ENCODE assay signal across 8 mouse cellular contexts in the genomic region with DNA sequence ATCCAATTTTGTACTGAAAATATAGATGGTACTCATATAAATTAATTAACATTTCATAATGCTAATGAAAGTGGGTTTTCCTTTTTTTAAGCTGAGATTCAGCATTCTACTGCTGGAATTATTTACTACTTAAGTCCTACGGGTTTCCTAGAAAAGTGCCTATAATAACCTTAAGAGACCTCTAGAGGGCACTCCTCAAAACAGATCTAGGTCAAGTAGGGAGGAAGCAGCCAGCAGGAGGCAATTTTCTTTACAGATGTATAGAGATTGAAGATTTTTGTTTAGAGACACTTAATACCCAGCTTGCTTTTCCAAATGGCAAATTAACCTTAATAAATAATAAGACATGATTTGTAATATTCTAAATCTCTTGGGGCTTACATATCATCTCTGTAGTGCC.
A peak's percentile ranks its signal among the peaks of the same experiment; 100 is the strongest.
DNase-seq lines count a peak whose midpoint lies in the region; ATAC-seq and TF ChIP-seq lines count a peak whose summit lies in the region.
"Had no signal": no experiment of that assay in that cellular context is flagged by ENCODE, and none has a peak within 500 bp of the region (broad histone marks: within the 10 kb centered on the region; RNA-seq: fewer than 3 reads in every experiment).

No protein-coding gene starts in this region.

- no peak overlapping the region for H3K27ac ChIP-seq in kidney, postnatal 0 days

- TF ChIP-seq CTCF in kidney, postnatal 0 days (IDR thresholded peaks at IDR 0.05; ENCODE audit: low read depth), result peak; percentile 71

- no peak overlapping the region for H3K9ac ChIP-seq in kidney, postnatal 0 days (ENCODE audit: low read depth, low read length)

- ATAC-seq in kidney, postnatal 0 days (replicated peaks; ENCODE audit: low FRiP score, low read depth), result no peak

- DNase-seq in kidney, postnatal 0 days (ENCODE audit: low spot score), result peak; percentile 80
- DNase-seq in kidney, postnatal 25 days, result no peak
- peak; percentile 54 for DNase-seq in 416B (ENCODE audit: low read depth)
- DNase-seq in ES-CJ7 (ENCODE audit: low read depth, low spot score), result peak; percentile 34
- DNase-seq in fibroblast of lung, adult 2 months (ENCODE audit: low read depth), result peak; percentile 12
- no peak for DNase-seq in urinary bladder, postnatal 14 days (ENCODE audit: low spot score)
- DNase-seq in gastrocnemius, postnatal 4 days (ENCODE audit: low spot score in 2 of 2), result no peak
- DNase-seq: heart, adult 11 months had no signal

- H3K4me3 ChIP-seq in kidney, postnatal 0 days (replicated peaks; ENCODE audit: low read depth, low read length), result no peak overlapping the region

- no peaks in the 10 kb centered on the region for H3K27me3 ChIP-seq in kidney, postnatal 0 days (ENCODE audit: insufficient read depth, low read length)

- H3K4me2 ChIP-seq in kidney, postnatal 0 days (ENCODE audit: low read length), result no peak overlapping the region

- H3K9me3 ChIP-seq in kidney, postnatal 0 days (replicated peaks; ENCODE audit: low read length), result no peaks in the 10 kb centered on the region

- 21% methylated on average over 1 of the region's 1 CpGs for WGBS in kidney, postnatal 0 days

- H3K4me1 ChIP-seq in kidney, postnatal 0 days (replicated peaks; ENCODE audit: insufficient read depth, low read length), result no peaks in the 10 kb centered on the region

- H3K36me3 ChIP-seq in kidney, postnatal 0 days (ENCODE audit: insufficient read depth, low read length), result no peaks in the 10 kb centered on the region

Comparison
In these comparisons a context has a peak if more than half of its experiments do, and no peak if none do; other contexts are left out.
1. DNase-seq: peak in kidney, postnatal 0 days (single experiment), 416B (single experiment), ES-CJ7 (single experiment) and fibroblast of lung, adult 2 months (single experiment); none in kidney, postnatal 25 days (0 of 2), urinary bladder, postnatal 14 days (single experiment) and gastrocnemius, postnatal 4 days (0 of 2).